Mouse (Mus musculus): Measurements from ENCODE around the gene Irs2. TPM values are rescaled to one million over a fixed set of nuclear protein-coding genes. Genes with fewer than 3 reads are reported as not detected.

The Irs2 gene
- polyA plus RNA-seq (2014; fragmentation: Illumina TruSeq; extraction: RNeasy Lipid Tissue Mini Kit (QIAGEN cat#74804); ENCODE audit: low replicate concordance), result 9.4 TPM

DNA sequence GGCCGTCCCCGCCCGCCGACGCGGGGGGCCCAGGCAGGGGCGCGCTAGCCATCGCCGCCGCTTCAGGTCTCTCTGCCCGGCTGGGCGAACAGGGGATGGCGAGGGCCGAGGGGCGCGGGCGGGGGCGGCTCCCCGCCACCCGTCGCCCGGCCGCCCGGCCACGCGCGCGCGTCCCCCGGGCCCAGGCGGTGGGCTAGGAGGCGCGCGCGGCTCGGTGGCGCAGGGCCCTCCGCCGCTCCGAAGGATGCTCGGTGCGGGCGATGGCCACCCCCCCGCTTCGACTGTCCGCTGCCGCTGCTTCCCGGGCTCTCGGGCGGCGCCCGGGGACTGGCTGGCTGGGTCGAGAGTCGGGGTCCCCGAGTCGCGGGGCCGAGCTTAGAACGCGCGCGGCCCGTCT, at the start of gene Irs2:
Irs2 (minus strand) TSS at position 80 of the 397 bp plus-strand sequence.

